15 mouse cellular contexts compared by ENCODE assay signal in genomic region chr12:111328360-111328759, GRCm38 (mm10). TPM values are rescaled to one million over a fixed set of nuclear protein-coding genes. Genes with fewer than 3 reads are reported as not detected.
A peak's percentile ranks its signal among the peaks of the same experiment; 100 is the strongest.
DNase-seq lines count a peak whose midpoint lies in the region; ATAC-seq and TF ChIP-seq lines count a peak whose summit lies in the region.
"Had no signal": no experiment of that assay in that cellular context is flagged by ENCODE, and none has a peak within 500 bp of the region (broad histone marks: within the 10 kb centered on the region; RNA-seq: fewer than 3 reads in every experiment).

No protein-coding gene starts in this region.

- 87% methylated on average over 6 of the region's 6 CpGs for WGBS in kidney, postnatal 0 days
- WGBS in kidney, embryonic 16.5 days: 77% methylated on average over 6 of the region's 6 CpGs
- WGBS in hindbrain, embryonic 11.5 days: 89% methylated on average over 6 of the region's 6 CpGs

- no peak overlapping the region for H3K4me2 ChIP-seq in kidney, postnatal 0 days (ENCODE audit: low read length)
- H3K4me2 ChIP-seq in kidney, embryonic 16.5 days (replicated peaks; ENCODE audit: low read depth, low read length): no peak overlapping the region
- no peak overlapping the region for H3K4me2 ChIP-seq in hindbrain, embryonic 11.5 days (replicated peaks; ENCODE audit: low read depth, low read length)
- H3K4me2 ChIP-seq: heart, embryonic 13.5 days; lung, embryonic 15.5 days; stomach, embryonic 15.5 days had no signal

- no peaks in the 10 kb centered on the region for H3K4me1 ChIP-seq in kidney, postnatal 0 days (replicated peaks; ENCODE audit: insufficient read depth, low read length)
- no peaks in the 10 kb centered on the region for H3K4me1 ChIP-seq in kidney, embryonic 16.5 days (ENCODE audit: insufficient read depth, low read length)
- no peaks in the 10 kb centered on the region for H3K4me1 ChIP-seq in hindbrain, embryonic 11.5 days (replicated peaks; ENCODE audit: control insufficient read depth, insufficient read depth, low read length)
- H3K4me1 ChIP-seq: forebrain, embryonic 10.5 days; heart, embryonic 13.5 days; lung, embryonic 15.5 days; stomach, embryonic 15.5 days had no signal

- no peak overlapping the region for H3K4me3 ChIP-seq in kidney, postnatal 0 days (replicated peaks; ENCODE audit: low read depth, low read length)
- no peak overlapping the region for H3K4me3 ChIP-seq in kidney, embryonic 16.5 days (ENCODE audit: low read length)
- H3K4me3 ChIP-seq in hindbrain, embryonic 11.5 days (ENCODE audit: low read depth, low read length): no peak overlapping the region
- H3K4me3 ChIP-seq: forebrain, embryonic 10.5 days; heart, embryonic 13.5 days; lung, embryonic 15.5 days; stomach, embryonic 15.5 days had no signal

- no peak for DNase-seq in kidney, postnatal 0 days (ENCODE audit: low spot score)
- DNase-seq in MEL-GATA-1-ER (ENCODE audit: extremely low read depth, low read depth): peak; percentile 7
- DNase-seq in hindbrain, embryonic 11.5 days (ENCODE audit: low spot score): no peak
- no peak for DNase-seq in right cerebral cortex, postnatal 25 days
- DNase-seq: kidney, postnatal 36 days had no signal

- H3K27ac ChIP-seq in kidney, postnatal 0 days: no peak overlapping the region
- H3K27ac ChIP-seq in kidney, embryonic 16.5 days (ENCODE audit: low read length): no peak overlapping the region
- H3K27ac ChIP-seq in hindbrain, embryonic 11.5 days (ENCODE audit: low read depth, low read length): no peak overlapping the region
- H3K27ac ChIP-seq: forebrain, embryonic 10.5 days; heart, embryonic 13.5 days; lung, embryonic 15.5 days; stomach, embryonic 15.5 days had no signal

- no peak for ATAC-seq in kidney, postnatal 0 days (replicated peaks; ENCODE audit: low FRiP score, low read depth)
- no peak for ATAC-seq in kidney, embryonic 16.5 days (ENCODE audit: low FRiP score, low TSS enrichment)
- 0 out of 4 replicates have a peak, but pooled peaks have one; percentile 31 to 47 for ATAC-seq in hematopoietic stem cell, adult 5-6 weeks (replicated peaks in 1 of 2; ENCODE audit: insufficient read depth in 1 of 2, low FRiP score in 2 of 2, low TSS enrichment in 1 of 2, low read depth in 1 of 2, poor library complexity in 2 of 2, severe bottlenecking in 2 of 2)
- ATAC-seq in megakaryocyte, adult 5-6 weeks (ENCODE audit: poor library complexity, severe bottlenecking): peak; percentile 59; the same call in 1 of the 2 replicates
- ATAC-seq in hindbrain, embryonic 11.5 days (ENCODE audit: low FRiP score): no peak

- peaks cover 58% of the 10 kb centered on the region for H3K36me3 ChIP-seq in kidney, postnatal 0 days (ENCODE audit: insufficient read depth, low read length)
- H3K36me3 ChIP-seq in kidney, embryonic 16.5 days (ENCODE audit: insufficient read depth, low read length): peaks cover 50% of the 10 kb centered on the region
- peaks cover 14% of the 10 kb centered on the region; the same call in 1 of the 2 replicates for H3K36me3 ChIP-seq in hindbrain, embryonic 11.5 days (ENCODE audit: control insufficient read depth, insufficient read depth, low read length)
- H3K36me3 ChIP-seq: G1E had no signal

- H3K9ac ChIP-seq in kidney, postnatal 0 days (ENCODE audit: low read depth, low read length): no peak overlapping the region
- no peak overlapping the region for H3K9ac ChIP-seq in kidney, embryonic 16.5 days (replicated peaks; ENCODE audit: low read length)
- H3K9ac ChIP-seq in hindbrain, embryonic 11.5 days (ENCODE audit: low read depth, low read length): no peak overlapping the region
- H3K9ac ChIP-seq: heart, embryonic 13.5 days; lung, embryonic 15.5 days; stomach, embryonic 15.5 days had no signal

- H3K9me3 ChIP-seq in kidney, postnatal 0 days (replicated peaks; ENCODE audit: low read length): no peaks in the 10 kb centered on the region
- H3K9me3 ChIP-seq in kidney, embryonic 16.5 days (ENCODE audit: low read length): no peaks in the 10 kb centered on the region
- no peaks in the 10 kb centered on the region for H3K9me3 ChIP-seq in hindbrain, embryonic 11.5 days (ENCODE audit: control insufficient read depth, low read length)
- H3K9me3 ChIP-seq: forebrain, embryonic 10.5 days; G1E; heart, embryonic 13.5 days; lung, embryonic 15.5 days; stomach, embryonic 15.5 days had no signal

- no peaks in the 10 kb centered on the region for H3K27me3 ChIP-seq in kidney, postnatal 0 days (ENCODE audit: insufficient read depth, low read length)
- no peaks in the 10 kb centered on the region for H3K27me3 ChIP-seq in kidney, embryonic 16.5 days (ENCODE audit: insufficient read depth, low read length)
- no peaks in the 10 kb centered on the region for H3K27me3 ChIP-seq in hindbrain, embryonic 11.5 days (ENCODE audit: control insufficient read depth, insufficient read depth, low read length)
- H3K27me3 ChIP-seq: heart, embryonic 13.5 days; lung, embryonic 15.5 days; stomach, embryonic 15.5 days had no signal

- peak; percentile 47 for TF ChIP-seq CTCF in kidney, postnatal 0 days (IDR thresholded peaks at IDR 0.05; ENCODE audit: low read depth)

RNA-seq across cellular contexts. Expression of gene Cdc42bpb, which starts 49.2 kb away (rescaled TPM):
- polyA plus RNA-seq in kidney, postnatal 0 days (2015; fragmentation: Nextera tagmentation; extraction: Ambion mirVana): 27.7 and 31.6 TPM in 2 replicates
- polyA plus RNA-seq in kidney, embryonic 16.5 days (2015; fragmentation: Nextera tagmentation; extraction: Ambion mirVana): 40.6 and 45.2 TPM in 2 replicates
- total RNA-seq in hematopoietic stem cell, adult 5-6 weeks (2017): 7.2 and 8.0 TPM in 2 replicates
- 22.0 and 24.6 TPM in 2 replicates for total RNA-seq in megakaryocyte, adult 5-6 weeks (2015)
- total RNA-seq in megakaryocyte, adult 5-6 weeks (2017): 12.4 and 14.2 TPM in 2 replicates
- polyA plus RNA-seq in hindbrain, embryonic 11.5 days (2014; fragmentation: Nextera tagmentation; extraction: Ambion mirVana): 28.6 and 31.9 TPM in 2 replicates
- total RNA-seq: G1E had no signal
- polyA plus RNA-seq: G1E had no signal

RNA-seq across cellular contexts. Expression of gene Amn, which starts 57.5 kb away (rescaled TPM):
- polyA plus RNA-seq in kidney, postnatal 0 days (2015; fragmentation: Nextera tagmentation; extraction: Ambion mirVana): 123 and 145 TPM in 2 replicates
- 70.7 and 87.7 TPM in 2 replicates for polyA plus RNA-seq in kidney, embryonic 16.5 days (2015; fragmentation: Nextera tagmentation; extraction: Ambion mirVana)
- not detected in 2 replicates for total RNA-seq in hematopoietic stem cell, adult 5-6 weeks (2017)
- total RNA-seq in megakaryocyte, adult 5-6 weeks (2015): 0.13 TPM in 1 of 2 replicates, not detected in the other
- total RNA-seq in megakaryocyte, adult 5-6 weeks (2017): not detected in 2 replicates
- polyA plus RNA-seq in hindbrain, embryonic 11.5 days (2014; fragmentation: Nextera tagmentation; extraction: Ambion mirVana): 0.76 TPM in 1 of 2 replicates, not detected in the other
- total RNA-seq: G1E; gastrocnemius, adult 8-10 months; monocyte, adult 5-6 weeks had no signal

Comparison
In these comparisons a context has a peak if more than half of its experiments do, and no peak if none do; other contexts are left out.
1. ATAC-seq: peak in hematopoietic stem cell, adult 5-6 weeks (2 of 2) and megakaryocyte, adult 5-6 weeks (single experiment); none in kidney, postnatal 0 days (single experiment), kidney, embryonic 16.5 days (single experiment) and hindbrain, embryonic 11.5 days (single experiment).
2. RNA of gene Amn, which starts 57.5 kb away (polyA plus RNA-seq): 123 to 145 TPM in kidney, postnatal 0 days and 70.7 to 87.7 TPM in kidney, embryonic 16.5 days; 0.76 TPM in hindbrain, embryonic 11.5 days; every median in the first group is over 10 times any median in the second.